19 mouse cellular contexts compared by ENCODE assay signal in genomic region chr17:47458936-47459335, GRCm38 (mm10). TPM values are rescaled to one million over a fixed set of nuclear protein-coding genes. Genes with fewer than 3 reads are reported as not detected.
A peak's percentile ranks its signal among the peaks of the same experiment; 100 is the strongest.
DNase-seq lines count a peak whose midpoint lies in the region; ATAC-seq and TF ChIP-seq lines count a peak whose summit lies in the region.
"Had no signal": no experiment of that assay in that cellular context is flagged by ENCODE, and none has a peak within 500 bp of the region (broad histone marks: within the 10 kb centered on the region; RNA-seq: fewer than 3 reads in every experiment).

No protein-coding gene starts in this region.

- TF ChIP-seq POLR2A in heart, adult 2 months (IDR thresholded peaks at IDR 0.05; ENCODE audit: insufficient read depth, low read depth, low read length) = no peak

- H3K4me1 ChIP-seq in heart, adult 2 months (ENCODE audit: control insufficient read depth, insufficient read depth, low read length) = peaks cover 2% of the 10 kb centered on the region
- H3K4me1 ChIP-seq in midbrain, embryonic 11.5 days (ENCODE audit: control insufficient read depth, insufficient read depth, low read length) = no peaks in the 10 kb centered on the region
- no peaks in the 10 kb centered on the region for H3K4me1 ChIP-seq in midbrain, embryonic 16.5 days (ENCODE audit: control insufficient read depth, insufficient read depth, low read length)
- H3K4me1 ChIP-seq: forebrain, embryonic 13.5 days; forebrain, embryonic 15.5 days had no signal

- H3K27me3 ChIP-seq in heart, adult 2 months (ENCODE audit: control insufficient read depth, insufficient read depth, low read length) = no peaks in the 10 kb centered on the region
- H3K27me3 ChIP-seq in midbrain, embryonic 11.5 days (ENCODE audit: control insufficient read depth, insufficient read depth, low read length) = no peaks in the 10 kb centered on the region
- H3K27me3 ChIP-seq in midbrain, embryonic 16.5 days (ENCODE audit: control insufficient read depth, insufficient read depth, low read depth, low read length) = no peaks in the 10 kb centered on the region
- H3K27me3 ChIP-seq: forebrain, embryonic 15.5 days had no signal

- H3K4me2 ChIP-seq in midbrain, embryonic 11.5 days = no peak overlapping the region
- no peak overlapping the region for H3K4me2 ChIP-seq in midbrain, embryonic 16.5 days (ENCODE audit: low read length)
- H3K4me2 ChIP-seq: embryonic facial prominence, embryonic 12.5 days; forebrain, embryonic 13.5 days; forebrain, embryonic 15.5 days had no signal

- no peak overlapping the region for H3K4me3 ChIP-seq in heart, adult 2 months
- no peak overlapping the region for H3K4me3 ChIP-seq in midbrain, embryonic 11.5 days (ENCODE audit: low read depth, low read length)
- H3K4me3 ChIP-seq in midbrain, embryonic 16.5 days (ENCODE audit: low read depth, low read length) = no peak overlapping the region
- H3K4me3 ChIP-seq: embryonic facial prominence, embryonic 10.5 days; embryonic facial prominence, embryonic 12.5 days; forebrain, embryonic 13.5 days; forebrain, embryonic 15.5 days had no signal

- H3K9me3 ChIP-seq in midbrain, embryonic 11.5 days (ENCODE audit: control insufficient read depth, low read length) = no peaks in the 10 kb centered on the region
- H3K9me3 ChIP-seq in midbrain, embryonic 16.5 days (replicated peaks; ENCODE audit: control insufficient read depth, low read length, poor library complexity, severe bottlenecking) = no peaks in the 10 kb centered on the region
- H3K9me3 ChIP-seq: embryonic facial prominence, embryonic 10.5 days; embryonic facial prominence, embryonic 12.5 days; forebrain, embryonic 13.5 days; forebrain, embryonic 15.5 days had no signal

- no peak overlapping the region for H3K27ac ChIP-seq in heart, adult 2 months
- H3K27ac ChIP-seq in midbrain, embryonic 11.5 days (ENCODE audit: low read depth, low read length) = no peak overlapping the region
- H3K27ac ChIP-seq in midbrain, embryonic 16.5 days (ENCODE audit: low read length) = no peak overlapping the region
- H3K27ac ChIP-seq: embryonic facial prominence, embryonic 10.5 days; embryonic facial prominence, embryonic 12.5 days; forebrain, embryonic 13.5 days; forebrain, embryonic 15.5 days had no signal

- H3K79me2 ChIP-seq in heart, adult 2 months (replicated peaks; ENCODE audit: control insufficient read depth, insufficient read depth, low read length) = no peaks in the 10 kb centered on the region

- H3K36me3 ChIP-seq in heart, adult 2 months (ENCODE audit: control insufficient read depth, insufficient read depth, low read length) = no peaks in the 10 kb centered on the region
- no peaks in the 10 kb centered on the region for H3K36me3 ChIP-seq in midbrain, embryonic 11.5 days (ENCODE audit: control insufficient read depth, insufficient read depth, low read length)
- H3K36me3 ChIP-seq in midbrain, embryonic 16.5 days (ENCODE audit: control insufficient read depth, insufficient read depth, low read length) = no peaks in the 10 kb centered on the region
- H3K36me3 ChIP-seq: embryonic facial prominence, embryonic 10.5 days; embryonic facial prominence, embryonic 12.5 days; forebrain, embryonic 15.5 days had no signal

- TF ChIP-seq CTCF in heart, adult 2 months (IDR thresholded peaks at IDR 0.05) = no peak

- 95% methylated on average over 2 of the region's 2 CpGs for WGBS in heart, adult 2 months
- WGBS in midbrain, embryonic 11.5 days = 93% methylated on average over 2 of the region's 2 CpGs
- WGBS in midbrain, embryonic 16.5 days = 94% methylated on average over 2 of the region's 2 CpGs

- TF ChIP-seq EP300 in heart, adult 2 months (IDR thresholded peaks at IDR 0.05; ENCODE audit: insufficient read depth, low read depth, low read length) = no peak

- no peak for ATAC-seq in midbrain, embryonic 11.5 days (ENCODE audit: low FRiP score)
- ATAC-seq in midbrain, embryonic 16.5 days = no peak
- ATAC-seq: forebrain, embryonic 13.5 days; forebrain, embryonic 15.5 days; forebrain, postnatal 0 days had no signal

- peak; percentile 68 for DNase-seq in heart, adult 11 months
- no peak for DNase-seq in heart, adult 2 months
- DNase-seq in midbrain, embryonic 11.5 days (ENCODE audit: low spot score, missing footprints) = peak; percentile 54
- DNase-seq in adrenal gland, adult 2 months = no peak
- DNase-seq: adrenal gland, adult 8-10 months; adrenal gland, postnatal 14 days; adrenal gland, postnatal 36 days; cerebellum, adult 11-12 months; cerebellum, adult 2 months; cerebellum, adult 9-10 months; cerebellum, postnatal 25 days; forebrain, postnatal 0 days had no signal

- intact Hi-C loops in heart, adult 2 months (cut with DNase I) = no loop called here

- H3K9ac ChIP-seq in heart, adult 2 months (ENCODE audit: low read depth, low read length) = no peak overlapping the region
- H3K9ac ChIP-seq in midbrain, embryonic 11.5 days (ENCODE audit: low read length) = no peak overlapping the region
- no peak overlapping the region for H3K9ac ChIP-seq in midbrain, embryonic 16.5 days (ENCODE audit: low read depth, low read length)
- H3K9ac ChIP-seq: embryonic facial prominence, embryonic 12.5 days; forebrain, embryonic 13.5 days; forebrain, embryonic 15.5 days; forebrain, postnatal 0 days had no signal

RNA-seq across cellular contexts. Expression of gene 1700001C19Rik, which starts 21.8 kb away (rescaled TPM):
- not detected for total RNA-seq in heart, adult 2 months (2021)
- polyA plus RNA-seq in heart, adult 2 months (2012; rRNA removed) = 0.44 and 0.76 TPM in 2 replicates
- polyA plus RNA-seq in midbrain, embryonic 11.5 days (2014; fragmentation: Nextera tagmentation; extraction: Ambion mirVana) = 0.18 and 0.41 TPM in 2 replicates
- 0.46 and 0.50 TPM in 2 replicates for polyA plus RNA-seq in midbrain, embryonic 16.5 days (2015; fragmentation: Nextera tagmentation; extraction: Ambion mirVana)
- total RNA-seq in adrenal gland, adult 2 months (2021) = not detected
- 0.24 TPM in 1 of 2 replicates, not detected in the other for polyA plus RNA-seq in adrenal gland, adult 2 months (2012; rRNA removed)
- total RNA-seq: adrenal gland, postnatal 36 days; MEL had no signal
- polyA plus RNA-seq: C2C12; embryonic facial prominence, embryonic 10.5 days had no signal

RNA-seq across cellular contexts. Expression of gene AI661453, which starts 22.5 kb away (rescaled TPM):
- 1 to 10 TPM; 1.2 to 1.4 TPM for total RNA-seq in heart, adult 2 months (2021)
- 0.64 and 1.00 TPM in 2 replicates for polyA plus RNA-seq in heart, adult 2 months (2012; rRNA removed)
- 0.07 and 0.30 TPM in 2 replicates for polyA plus RNA-seq in midbrain, embryonic 11.5 days (2014; fragmentation: Nextera tagmentation; extraction: Ambion mirVana)
- 0.09 and 0.17 TPM in 2 replicates for polyA plus RNA-seq in midbrain, embryonic 16.5 days (2015; fragmentation: Nextera tagmentation; extraction: Ambion mirVana)
- total RNA-seq in adrenal gland, adult 2 months (2021) = under 1 TPM; 0.92 to 0.97 TPM
- polyA plus RNA-seq in adrenal gland, adult 2 months (2012; rRNA removed) = 0.36 and 0.73 TPM in 2 replicates
- total RNA-seq: MEL had no signal

RNA-seq across cellular contexts. Expression of gene Taf8, which starts 43.2 kb away (rescaled TPM):
- 10 to 100 TPM; 10.8 to 12.5 TPM for total RNA-seq in heart, adult 2 months (2021)
- polyA plus RNA-seq in heart, adult 2 months (2012; rRNA removed) = 14.2 and 21.0 TPM in 2 replicates
- polyA plus RNA-seq in midbrain, embryonic 11.5 days (2014; fragmentation: Nextera tagmentation; extraction: Ambion mirVana) = 25.5 TPM in 2 replicates
- polyA plus RNA-seq in midbrain, embryonic 16.5 days (2015; fragmentation: Nextera tagmentation; extraction: Ambion mirVana) = 19.8 and 20.8 TPM in 2 replicates
- 10 to 100 TPM; 19.5 to 19.8 TPM for total RNA-seq in adrenal gland, adult 2 months (2021)
- polyA plus RNA-seq in adrenal gland, adult 2 months (2012; rRNA removed) = 12.5 and 15.6 TPM in 2 replicates

RNA-seq across cellular contexts. Expression of gene Ccnd3, which starts 45.9 kb away (rescaled TPM):
- total RNA-seq in heart, adult 2 months (2021) = 10 to 100 TPM; 75.9 to 83.7 TPM
- 75.1 and 77.5 TPM in 2 replicates for polyA plus RNA-seq in heart, adult 2 months (2012; rRNA removed)
- 175 and 194 TPM in 2 replicates for polyA plus RNA-seq in midbrain, embryonic 11.5 days (2014; fragmentation: Nextera tagmentation; extraction: Ambion mirVana)
- 58.4 and 61.4 TPM in 2 replicates for polyA plus RNA-seq in midbrain, embryonic 16.5 days (2015; fragmentation: Nextera tagmentation; extraction: Ambion mirVana)
- 100 to 1,000 TPM; 326 to 471 TPM for total RNA-seq in adrenal gland, adult 2 months (2021)
- polyA plus RNA-seq in adrenal gland, adult 2 months (2012; rRNA removed) = 1,307 and 1,375 TPM in 2 replicates

RNA-seq across cellular contexts. Expression of gene Guca1a, which starts 58.6 kb away (rescaled TPM):
- total RNA-seq in heart, adult 2 months (2021) = under 1 TPM; 0.34 to 0.39 TPM
- polyA plus RNA-seq in heart, adult 2 months (2012; rRNA removed) = 0.55 and 0.61 TPM in 2 replicates
- 1.5 and 1.8 TPM in 2 replicates for polyA plus RNA-seq in midbrain, embryonic 11.5 days (2014; fragmentation: Nextera tagmentation; extraction: Ambion mirVana)
- polyA plus RNA-seq in midbrain, embryonic 16.5 days (2015; fragmentation: Nextera tagmentation; extraction: Ambion mirVana) = 0.29 and 0.50 TPM in 2 replicates
- total RNA-seq in adrenal gland, adult 2 months (2021) = 1 to 10 TPM; 1.6 to 3.0 TPM
- 4.0 and 5.0 TPM in 2 replicates for polyA plus RNA-seq in adrenal gland, adult 2 months (2012; rRNA removed)
- total RNA-seq: forebrain, postnatal 0 days had no signal

Comparison
In these comparisons a context has a peak if more than half of its experiments do, and no peak if none do; other contexts are left out.
1. DNase-seq: peak in heart, adult 11 months (single experiment) and midbrain, embryonic 11.5 days (single experiment); none in heart, adult 2 months (0 of 2) and adrenal gland, adult 2 months (single experiment).